Mouse (Mus musculus) right cerebral cortex, postnatal 4 days (tissue): ENCODE data around the gene Dolk.

Experiments
- DNase-seq: peaks from one replicate; pipeline ENCODE4 v3.0.0-alpha.2; 2022

Dolk gene

GRCm38 (mm10) chr2:30286192-30287026, at the start of gene Dolk, which contains the start of gene Nup188:
Gene Dolk, minus strand, starts transcription at chr2:30286334.
Gene Nup188, plus strand, starts transcription at chr2:30286397.
- peak; percentile 98 for DNase-seq

DNA sequence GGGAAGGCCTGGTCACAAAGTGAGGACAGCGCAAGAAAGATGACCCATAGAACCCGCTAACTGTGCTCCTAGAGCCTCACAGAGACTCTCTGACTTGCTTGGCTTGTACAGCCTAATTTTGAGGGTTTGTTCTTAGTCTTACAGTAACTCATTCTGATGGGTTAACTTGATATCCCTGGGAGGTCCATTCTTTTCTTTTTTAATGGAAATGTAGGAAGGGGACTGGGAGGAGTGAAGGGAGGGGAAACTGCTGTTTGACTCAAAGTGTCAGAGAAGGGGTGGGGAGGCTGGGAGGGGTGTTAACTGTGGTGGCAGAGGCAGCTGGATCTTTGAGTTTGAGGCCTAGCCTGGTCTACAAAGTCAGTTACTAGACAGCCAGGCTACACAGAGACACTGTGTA, 49.2 kb upstream of the Dolk start:
- no peak for DNase-seq

DNA sequence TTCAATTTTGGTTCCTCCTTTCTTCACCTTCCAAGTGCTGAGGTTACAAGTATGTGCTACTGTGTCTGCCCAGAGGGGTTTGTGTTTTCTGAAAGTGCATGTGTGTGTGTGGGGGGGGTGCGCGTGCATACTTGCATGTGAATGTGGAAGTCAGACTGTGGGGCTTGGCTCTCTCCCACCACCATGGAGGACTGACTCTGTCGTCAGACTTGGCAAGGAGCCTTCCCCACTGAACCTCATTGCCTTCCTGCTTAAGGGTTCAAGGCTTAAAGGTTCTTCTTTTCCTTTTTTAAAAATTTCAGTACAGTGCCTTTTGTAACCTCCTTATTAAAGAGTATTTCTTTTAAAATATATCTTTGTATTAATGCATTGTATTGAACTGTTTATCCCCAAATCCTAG, 42.7 kb upstream of the Dolk start:
- no peak for DNase-seq

- no peak for DNase-seq
Observed at GRCm38 (mm10) chr2:30327276-30327675, 41.1 kb upstream of the Dolk start.

GRCm38 (mm10) chr2:30325296-30325695, 39.2 kb upstream of the Dolk start:
- no peak for DNase-seq

DNA sequence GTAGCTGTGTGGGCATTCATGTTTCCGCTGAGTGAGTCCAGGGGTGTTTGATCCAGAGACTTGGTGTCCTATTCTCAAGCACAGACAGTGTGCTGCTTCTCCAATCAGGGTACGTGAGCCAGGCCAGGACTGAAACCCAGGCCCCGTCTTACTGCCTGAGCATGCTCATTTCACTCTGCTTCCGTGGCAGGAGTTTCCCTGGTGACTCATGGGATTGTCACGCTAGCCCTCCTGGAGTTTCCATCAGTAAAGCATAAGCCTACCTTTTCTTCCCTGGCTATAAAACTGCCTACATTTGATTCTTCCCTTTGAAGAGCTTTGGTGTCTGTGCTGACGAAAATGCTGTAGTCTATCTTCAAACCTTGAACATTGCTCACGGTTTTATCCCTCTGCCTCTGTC, 37.0 kb upstream of the Dolk start:
- no peak for DNase-seq

GRCm38 (mm10) chr2:30319260-30319659, 33.1 kb upstream of the Dolk start:
- no peak for DNase-seq

- DNase-seq, result no peak
Observed at GRCm38 (mm10) chr2:30316955-30317354, 30.8 kb upstream of the Dolk start.

DNA sequence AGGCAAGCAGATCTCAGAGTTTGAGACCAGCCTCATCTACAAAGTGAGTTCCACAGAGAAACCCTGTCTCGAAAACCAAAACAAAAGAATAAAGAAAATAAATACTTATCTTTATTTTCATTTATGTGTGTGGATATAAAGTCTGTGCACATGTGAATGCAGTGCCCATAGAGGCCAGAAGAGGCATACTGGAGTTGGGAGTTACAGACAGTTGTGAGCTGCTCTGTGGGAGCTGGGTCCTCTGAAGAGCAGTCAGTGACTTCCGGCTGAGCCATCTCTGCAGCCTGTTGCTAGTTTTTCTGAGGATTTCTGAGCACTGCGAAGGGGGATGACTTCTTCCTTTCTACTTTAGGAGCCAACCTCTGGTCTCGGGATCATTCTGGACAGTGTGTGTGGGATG, 30.0 kb upstream of the Dolk start:
- no peak for DNase-seq

DNA sequence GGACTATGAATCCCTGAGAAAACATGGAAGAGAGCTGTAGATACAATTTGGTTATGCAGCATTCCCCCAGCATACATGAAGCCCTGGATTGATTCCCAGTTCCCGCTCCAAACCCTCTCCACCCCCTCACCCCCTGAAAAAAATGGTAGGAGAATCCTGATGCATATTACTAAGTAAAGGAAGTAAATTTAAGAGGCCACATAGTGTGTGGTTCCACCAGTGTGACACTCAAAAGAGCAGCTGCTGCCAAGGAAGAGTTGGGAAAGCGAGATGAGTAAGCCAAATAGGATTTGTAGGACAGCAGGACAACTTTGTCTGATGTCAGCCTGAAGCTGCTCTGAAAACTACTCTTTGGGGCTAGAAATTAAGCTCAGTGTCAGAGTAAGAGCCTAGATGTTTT, 25.3 kb upstream of the Dolk start:
- no peak for DNase-seq

DNA sequence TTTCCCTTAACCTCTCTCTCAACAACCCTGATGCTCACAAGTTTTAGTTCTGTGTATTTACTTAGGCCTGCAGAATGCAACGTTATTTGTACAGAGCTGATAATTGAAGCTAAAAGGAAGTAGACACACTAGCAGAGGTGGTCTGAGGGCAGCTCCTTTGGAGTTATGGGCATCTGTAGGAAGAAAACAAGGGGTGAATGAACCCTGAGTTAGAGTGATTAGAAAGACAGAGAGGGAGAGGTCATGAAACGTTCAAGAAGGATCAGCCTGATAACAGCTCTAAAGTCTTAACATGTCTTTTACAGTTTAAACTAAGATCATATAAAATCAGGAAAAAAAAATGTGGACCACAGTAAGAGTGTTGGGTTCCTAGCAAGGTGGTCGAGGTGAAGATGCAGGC, 23.2 kb upstream of the Dolk start:
- DNase-seq, result no peak

DNA sequence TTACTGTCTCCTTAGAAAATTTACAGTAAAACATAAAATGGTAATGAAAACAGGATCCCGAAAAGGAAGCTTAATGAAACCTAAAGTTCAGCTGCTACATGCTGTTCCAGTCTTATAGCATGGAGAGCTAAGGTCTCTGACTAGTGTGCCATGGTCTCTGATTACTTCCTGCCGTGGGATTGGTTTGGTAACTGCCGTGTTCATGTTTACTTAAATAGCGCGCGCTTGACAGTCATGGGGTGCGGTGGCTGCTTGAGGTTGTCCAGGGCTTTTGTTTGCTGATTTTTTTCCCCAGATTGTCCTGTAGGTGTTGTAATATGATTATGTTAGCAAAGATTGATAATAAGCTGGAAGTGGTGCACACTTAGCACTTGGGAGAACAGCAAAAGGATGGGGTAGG, 20.0 kb upstream of the Dolk start:
- no peak for DNase-seq

DNA sequence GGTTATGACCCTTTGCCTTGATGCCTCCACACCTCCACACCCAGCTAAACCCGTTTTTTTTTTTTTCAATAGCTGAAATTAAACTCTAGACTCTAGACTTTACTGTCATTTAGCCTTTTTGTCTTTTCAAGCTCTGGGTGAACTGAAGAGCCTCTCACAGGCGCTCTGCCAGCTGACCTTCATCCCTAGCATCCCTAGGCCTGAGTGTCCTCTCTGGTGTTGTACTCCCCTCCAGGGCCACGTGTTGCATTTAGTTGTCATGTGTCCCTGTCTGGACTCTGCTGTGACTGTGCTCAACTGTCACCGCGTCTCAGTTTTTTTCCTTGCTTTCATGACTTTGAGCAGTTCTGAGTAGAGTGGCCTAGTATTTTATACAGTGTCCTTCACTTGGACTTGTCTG, 13.8 kb upstream of the Dolk start:
- no peak for DNase-seq

DNA sequence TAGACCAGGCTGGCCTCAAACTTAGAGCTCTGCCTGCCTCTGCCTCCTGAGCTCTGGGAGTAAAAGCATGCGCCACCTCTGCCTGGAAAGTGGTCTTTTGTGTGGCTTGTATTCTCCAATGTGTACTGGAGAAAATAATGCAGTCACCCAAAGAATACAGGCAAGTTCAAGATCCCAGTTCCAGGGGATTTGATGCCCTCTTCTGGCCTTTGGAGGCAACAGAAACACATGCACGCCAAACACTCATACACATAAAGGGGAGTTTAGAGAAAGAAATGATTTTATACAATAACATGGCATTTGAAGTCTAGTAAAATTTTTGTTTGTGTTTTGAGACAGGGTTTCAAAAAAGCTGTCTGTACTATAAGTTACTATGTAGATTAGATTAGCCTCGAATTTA, 13.4 kb upstream of the Dolk start:
- DNase-seq, result no peak

- DNase-seq, result peak; percentile 26
Observed at GRCm38 (mm10) chr2:30287027-30287373, 866 bp upstream of the Dolk start.

DNA sequence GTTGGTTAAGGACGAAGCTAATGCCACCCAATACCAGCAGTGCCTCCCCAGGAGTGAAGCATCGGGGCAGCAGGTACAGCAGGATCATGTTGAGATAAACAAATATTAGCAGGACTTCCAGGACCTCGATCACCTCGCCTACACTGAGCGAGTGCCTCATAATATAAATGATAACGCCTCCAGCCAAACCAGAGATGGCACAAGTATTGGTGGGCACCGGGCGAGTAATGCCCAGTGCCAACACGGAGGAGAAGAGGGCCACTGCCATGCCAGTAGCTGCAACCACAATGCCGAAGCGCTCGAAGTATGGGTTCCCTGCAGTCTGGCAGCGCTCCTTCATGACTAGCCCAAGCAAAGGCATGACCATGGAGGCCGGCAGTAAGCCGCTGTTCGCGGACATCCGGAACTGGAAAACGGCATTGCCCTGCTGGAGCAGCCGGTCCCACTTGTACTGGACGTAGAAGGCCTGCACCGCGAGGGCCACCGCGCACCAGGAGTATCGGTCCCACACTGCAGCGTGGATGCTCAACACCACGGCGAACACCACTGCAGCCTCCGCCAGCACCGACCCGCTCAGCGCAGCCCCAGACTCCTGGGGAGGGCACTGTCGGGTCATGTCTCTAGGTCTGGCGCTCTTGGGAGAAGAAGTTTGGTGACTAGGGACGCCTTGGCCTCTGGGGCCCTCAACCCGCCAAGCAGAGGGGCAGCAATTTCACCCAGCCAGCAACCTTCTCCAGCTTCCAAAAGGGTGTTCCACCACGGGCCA, 535 bp downstream of the Dolk start:
- peak; percentile 32 for DNase-seq

GRCm38 (mm10) chr2:30285004-30285403, 1.1 kb downstream of the Dolk start:
- DNase-seq, result no peak

DNA sequence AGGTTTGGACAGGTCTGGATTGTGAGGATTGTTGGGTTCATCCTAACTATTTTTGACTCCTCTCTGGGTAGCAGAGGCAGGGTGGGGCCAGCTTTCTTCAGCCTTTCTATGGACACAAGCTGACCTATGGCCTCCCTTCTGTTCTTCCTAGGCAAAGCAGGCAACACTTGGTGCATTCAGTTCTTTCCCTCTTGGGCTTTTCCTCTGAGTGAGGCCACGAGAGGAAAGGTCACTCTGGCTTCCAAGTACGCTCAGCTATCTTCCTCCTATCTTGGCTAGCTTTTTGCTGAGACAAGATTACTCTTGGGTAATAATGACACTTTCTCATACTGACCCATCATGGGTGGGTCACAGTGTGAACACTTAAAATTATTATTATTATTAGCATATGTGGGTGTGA, 2.9 kb downstream of the Dolk start:
- no peak for DNase-seq

DNA sequence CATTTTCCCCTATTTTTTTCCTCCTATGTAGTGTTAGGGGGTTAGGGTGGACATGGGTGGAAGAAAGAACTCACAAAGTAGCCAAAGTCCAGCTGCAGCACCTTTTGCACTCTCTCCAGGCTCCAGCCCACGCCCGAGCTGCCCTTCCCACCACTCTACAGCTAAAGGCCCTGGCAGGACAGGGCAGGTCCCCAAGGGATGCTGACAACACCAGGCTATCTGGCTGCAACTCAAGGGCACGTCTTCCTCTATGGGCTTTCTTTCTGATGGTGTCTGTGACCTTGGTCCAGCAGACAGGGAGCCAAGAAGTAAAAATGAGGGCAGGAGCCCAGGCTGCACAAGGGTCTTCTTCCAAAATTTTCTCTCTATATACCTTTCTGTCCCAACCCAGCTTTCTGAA, 4.5 kb downstream of the Dolk start:
- DNase-seq, result no peak

- no peak for DNase-seq
Observed at GRCm38 (mm10) chr2:30280743-30281142, 5.4 kb downstream of the Dolk start, which contains the start of gene Gm28038. Gene Gm28038, plus strand, starts transcription at chr2:30281043.

DNA sequence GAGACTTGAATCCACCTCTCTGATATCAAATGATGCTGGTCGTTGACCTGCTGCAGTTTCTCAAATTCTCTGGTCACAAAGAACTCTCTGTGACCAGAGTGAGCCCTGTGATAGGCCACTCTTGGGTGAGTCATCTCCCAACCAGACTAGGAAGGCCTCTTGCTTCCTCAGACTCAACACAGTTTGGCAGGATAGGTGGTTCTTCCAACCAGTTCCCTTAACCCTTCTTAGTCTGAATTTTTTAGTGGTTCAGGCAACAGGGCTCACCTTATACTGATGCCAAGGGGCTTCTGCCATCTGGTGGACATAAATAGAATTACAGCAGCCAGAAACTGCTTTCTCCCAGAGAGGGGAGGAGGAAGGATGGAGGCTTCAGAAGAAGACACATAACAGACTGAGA, 16.0 kb downstream of the Dolk start:
- DNase-seq, result no peak

- no peak for DNase-seq
Observed at GRCm38 (mm10) chr2:30269241-30269990, 16.7 kb downstream of the Dolk start.

GRCm38 (mm10) chr2:30268371-30268770, 17.8 kb downstream of the Dolk start:
- DNase-seq, result no peak

GRCm38 (mm10) chr2:30267466-30267865, 18.7 kb downstream of the Dolk start:
- DNase-seq, result no peak
